Comparison of ENCODE assay signal across 17 mouse cellular contexts in the genomic region with DNA sequence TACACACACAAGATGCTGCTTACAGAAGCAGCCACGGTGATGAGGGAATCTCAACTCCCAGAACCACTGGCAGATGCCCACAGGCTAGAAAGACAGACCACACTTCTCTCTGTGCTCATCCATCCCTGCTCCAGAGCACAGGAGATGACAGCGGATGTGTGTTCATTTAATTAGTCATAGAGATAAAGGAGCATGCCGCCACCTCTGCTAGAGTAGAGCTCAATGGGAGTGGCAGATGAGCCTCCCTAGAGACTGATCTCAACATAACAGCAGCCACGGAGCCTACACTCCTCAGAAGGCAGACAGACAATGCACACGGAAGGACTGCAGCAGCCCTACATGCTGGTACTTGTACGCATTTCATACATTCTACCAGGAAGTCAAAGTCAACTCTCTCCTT. TPM values are rescaled to one million over a fixed set of nuclear protein-coding genes. Genes with fewer than 3 reads are reported as not detected.
DNase-seq lines count a peak whose midpoint lies in the region; ATAC-seq and TF ChIP-seq lines count a peak whose summit lies in the region.
"Had no signal": no experiment of that assay in that cellular context is flagged by ENCODE, and none has a peak within 500 bp of the region (broad histone marks: within the 10 kb centered on the region; RNA-seq: fewer than 3 reads in every experiment).

No protein-coding gene starts in this region.

- peaks cover 45% of the 10 kb centered on the region for H3K4me1 ChIP-seq in embryonic facial prominence, embryonic 13.5 days
- peaks cover 40% of the 10 kb centered on the region for H3K4me1 ChIP-seq in embryonic facial prominence, embryonic 10.5 days
- peaks cover 27% of the 10 kb centered on the region for H3K4me1 ChIP-seq in intestine, embryonic 14.5 days (replicated peaks; ENCODE audit: control insufficient read depth, insufficient read depth, low read length)
- peaks cover 14% of the 10 kb centered on the region; the same call in 1 of the 2 replicates for H3K4me1 ChIP-seq in intestine, postnatal 0 days (replicated peaks; ENCODE audit: control insufficient read depth, insufficient read depth, low read length)
- peaks cover 33 to 53% of the 10 kb centered on the region in 2 experiments for H3K4me1 ChIP-seq in liver, embryonic 14.5 days (replicated peaks; ENCODE audit: control insufficient read depth in 2 of 2, insufficient read depth in 2 of 2, low read length in 1 of 2)

- 69% methylated on average over 6 of the region's 6 CpGs for WGBS in embryonic facial prominence, embryonic 13.5 days
- 76% methylated on average over 6 of the region's 6 CpGs for WGBS in embryonic facial prominence, embryonic 10.5 days
- 49% methylated on average over 6 of the region's 6 CpGs for WGBS in intestine, embryonic 14.5 days
- WGBS in intestine, postnatal 0 days: 48% methylated on average over 6 of the region's 6 CpGs
- 31% methylated on average over 6 of the region's 6 CpGs for WGBS in liver, embryonic 14.5 days (ENCODE audit: insufficient replicate concordance)

- no peak for TF ChIP-seq CTCF in intestine, postnatal 0 days (IDR thresholded peaks at IDR 0.05; ENCODE audit: low read depth)
- TF ChIP-seq CTCF in brain, embryonic 14.5 days (IDR thresholded peaks at IDR 0.05; ENCODE audit: borderline replicate concordance, extremely low read depth, insufficient read depth, insufficient read length): no peak
- no peak for TF ChIP-seq CTCF in liver, embryonic 14.5 days (IDR thresholded peaks at IDR 0.05; ENCODE audit: low read depth)

- TF ChIP-seq POLR2A in brain, embryonic 14.5 days (IDR thresholded peaks at IDR 0.05; ENCODE audit: borderline replicate concordance, extremely low read depth, insufficient read depth, insufficient read length, poor library complexity, severe bottlenecking): no peak

- TF ChIP-seq EP300 in liver, embryonic 14.5 days (IDR thresholded peaks at IDR 0.05; ENCODE audit: low read depth): no peak

- ATAC-seq in embryonic facial prominence, embryonic 13.5 days (ENCODE audit: insufficient number of reproducible peaks, insufficient read depth, low FRiP score, low TSS enrichment, low read depth): peak; percentile 68
- 0 out of 2 replicates have a peak, but pooled peaks have one; percentile 15 for ATAC-seq in intestine, embryonic 14.5 days (replicated peaks; ENCODE audit: low FRiP score, low TSS enrichment, low read depth)
- ATAC-seq in intestine, postnatal 0 days: no peak
- ATAC-seq in liver, embryonic 14.5 days (ENCODE audit: insufficient read depth): peak; percentile 19; the same call in 1 of the 2 replicates

- no peak overlapping the region for H3K9ac ChIP-seq in embryonic facial prominence, embryonic 13.5 days
- H3K9ac ChIP-seq in intestine, embryonic 14.5 days (ENCODE audit: low read length): no peak overlapping the region
- H3K9ac ChIP-seq in intestine, postnatal 0 days (ENCODE audit: low read depth, low read length): no peak overlapping the region
- H3K9ac ChIP-seq in liver, embryonic 14.5 days (replicated peaks): no peak overlapping the region
- H3K9ac ChIP-seq: limb, embryonic 12.5 days had no signal

- no peak for DNase-seq in embryonic facial prominence, embryonic 10.5 days (ENCODE audit: low spot score)
- no peak for DNase-seq in intestine, embryonic 14.5 days (ENCODE audit: low spot score)
- peak; percentile 53 for DNase-seq in brain, embryonic 14.5 days (ENCODE audit: low read depth)
- DNase-seq in liver, embryonic 14.5 days (ENCODE audit: low read depth in 3 of 3, low spot score in 3 of 3): no peak
- no peak for DNase-seq in ovary, adult 18-20 months (ENCODE audit: low spot score)
- no peak for DNase-seq in adrenal gland, postnatal 36 days
- DNase-seq: adrenal gland, postnatal 25 days; B cell, adult 2 months; cerebellum, adult 9-10 months; gastrocnemius, postnatal 36 days; kidney, adult 18-20 months; layer of hippocampus, adult 9-11 months had no signal

- 0 out of 2 replicates have a peak, but pooled peaks cover 6% of the 10 kb centered on the region for H3K36me3 ChIP-seq in embryonic facial prominence, embryonic 13.5 days
- H3K36me3 ChIP-seq in embryonic facial prominence, embryonic 10.5 days (replicated peaks): peaks cover 26% of the 10 kb centered on the region
- no peaks in the 10 kb centered on the region for H3K36me3 ChIP-seq in intestine, embryonic 14.5 days (ENCODE audit: control insufficient read depth, insufficient read depth, low read length)
- H3K36me3 ChIP-seq in intestine, postnatal 0 days (ENCODE audit: control insufficient read depth, insufficient read depth): no peaks in the 10 kb centered on the region; the same call in 1 of the 2 replicates
- H3K36me3 ChIP-seq in liver, embryonic 14.5 days (replicated peaks; ENCODE audit: control insufficient read depth, insufficient read depth, low read depth): no peaks in the 10 kb centered on the region

- no peaks in the 10 kb centered on the region for H3K27me3 ChIP-seq in embryonic facial prominence, embryonic 13.5 days
- no peaks in the 10 kb centered on the region for H3K27me3 ChIP-seq in embryonic facial prominence, embryonic 10.5 days (replicated peaks; ENCODE audit: low read depth, poor library complexity, severe bottlenecking)
- no peaks in the 10 kb centered on the region for H3K27me3 ChIP-seq in intestine, embryonic 14.5 days (replicated peaks; ENCODE audit: control insufficient read depth, insufficient read depth, low read length)
- H3K27me3 ChIP-seq in intestine, postnatal 0 days (replicated peaks; ENCODE audit: control insufficient read depth, insufficient read depth, low read length): no peaks in the 10 kb centered on the region
- no peaks in the 10 kb centered on the region for H3K27me3 ChIP-seq in liver, embryonic 14.5 days (ENCODE audit: control insufficient read depth, insufficient read depth, low read length)
- H3K27me3 ChIP-seq: limb, embryonic 12.5 days had no signal

- no peaks in the 10 kb centered on the region for H3K9me3 ChIP-seq in embryonic facial prominence, embryonic 13.5 days
- no peaks in the 10 kb centered on the region for H3K9me3 ChIP-seq in embryonic facial prominence, embryonic 10.5 days
- no peaks in the 10 kb centered on the region for H3K9me3 ChIP-seq in intestine, embryonic 14.5 days (ENCODE audit: control insufficient read depth, low read length)
- H3K9me3 ChIP-seq in intestine, postnatal 0 days (ENCODE audit: control insufficient read depth): no peaks in the 10 kb centered on the region
- H3K9me3 ChIP-seq in liver, embryonic 14.5 days (ENCODE audit: control insufficient read depth, low read length): no peaks in the 10 kb centered on the region
- H3K9me3 ChIP-seq: limb, embryonic 12.5 days had no signal

- no peak overlapping the region for H3K4me2 ChIP-seq in embryonic facial prominence, embryonic 13.5 days
- H3K4me2 ChIP-seq in intestine, embryonic 14.5 days (ENCODE audit: low read length): no peak overlapping the region
- H3K4me2 ChIP-seq in intestine, postnatal 0 days (replicated peaks; ENCODE audit: low read depth): no peak overlapping the region
- H3K4me2 ChIP-seq in liver, embryonic 14.5 days (ENCODE audit: low read depth): no peak overlapping the region
- H3K4me2 ChIP-seq: limb, embryonic 12.5 days had no signal

- H3K27ac ChIP-seq in embryonic facial prominence, embryonic 13.5 days: no peak overlapping the region
- H3K27ac ChIP-seq in embryonic facial prominence, embryonic 10.5 days (replicated peaks): no peak overlapping the region
- H3K27ac ChIP-seq in intestine, embryonic 14.5 days (ENCODE audit: low read depth): no peak overlapping the region
- H3K27ac ChIP-seq in intestine, postnatal 0 days (ENCODE audit: low read depth, low read length): no peak overlapping the region
- no peak overlapping the region for H3K27ac ChIP-seq in liver, embryonic 14.5 days
- H3K27ac ChIP-seq: limb, embryonic 12.5 days; macrophage had no signal

- H3K4me3 ChIP-seq in embryonic facial prominence, embryonic 13.5 days: no peak overlapping the region
- H3K4me3 ChIP-seq in embryonic facial prominence, embryonic 10.5 days: no peak overlapping the region
- no peak overlapping the region for H3K4me3 ChIP-seq in intestine, embryonic 14.5 days (ENCODE audit: low read depth, low read length)
- no peak overlapping the region for H3K4me3 ChIP-seq in intestine, postnatal 0 days (ENCODE audit: low read depth, low read length)
- H3K4me3 ChIP-seq in liver, embryonic 14.5 days (ENCODE audit: insufficient read depth in 1 of 2, low read depth in 2 of 2, low read length in 2 of 2): no peak overlapping the region
- H3K4me3 ChIP-seq: erythroblast, embryonic 14.5 days; limb, embryonic 12.5 days had no signal

RNA-seq across cellular contexts. Expression of gene Mapkapk2, which starts 33.4 kb away (rescaled TPM):
- polyA plus RNA-seq in embryonic facial prominence, embryonic 13.5 days (2015; fragmentation: Nextera tagmentation; extraction: Ambion mirVana): 39.8 and 40.4 TPM in 2 replicates
- 44.4 and 45.4 TPM in 2 replicates for polyA plus RNA-seq in embryonic facial prominence, embryonic 10.5 days (2016; fragmentation: Nextera tagmentation; extraction: Ambion mirVana)
- 58.1 and 62.4 TPM in 2 replicates for polyA plus RNA-seq in intestine, embryonic 14.5 days (2014; fragmentation: Nextera tagmentation; extraction: Ambion mirVana)
- 34.9 and 35.9 TPM in 2 replicates for polyA plus RNA-seq in intestine, postnatal 0 days (2015; fragmentation: Nextera tagmentation; extraction: Ambion mirVana)
- 50.5 and 52.9 TPM in 2 replicates for polyA plus RNA-seq in brain, embryonic 14.5 days (2012; rRNA removed)
- 10.3 and 12.9 TPM in 2 replicates for polyA plus RNA-seq in liver, embryonic 14.5 days (2012; rRNA removed)
- polyA plus RNA-seq in liver, embryonic 14.5 days (2014; fragmentation: Nextera tagmentation; extraction: Ambion mirVana): 12.8 and 13.6 TPM in 2 replicates
- total RNA-seq in adrenal gland, postnatal 36 days (2021): 100 to 1,000 TPM; 205 to 213 TPM

RNA-seq across cellular contexts. Expression of gene Il10, which starts 44.6 kb away (rescaled TPM):
- not detected in 2 replicates for polyA plus RNA-seq in embryonic facial prominence, embryonic 13.5 days (2015; fragmentation: Nextera tagmentation; extraction: Ambion mirVana)
- polyA plus RNA-seq in embryonic facial prominence, embryonic 10.5 days (2016; fragmentation: Nextera tagmentation; extraction: Ambion mirVana): not detected in 2 replicates
- polyA plus RNA-seq in intestine, embryonic 14.5 days (2014; fragmentation: Nextera tagmentation; extraction: Ambion mirVana): not detected in 2 replicates
- not detected in 2 replicates for polyA plus RNA-seq in intestine, postnatal 0 days (2015; fragmentation: Nextera tagmentation; extraction: Ambion mirVana)
- not detected in 2 replicates for polyA plus RNA-seq in brain, embryonic 14.5 days (2012; rRNA removed)
- 0.03 TPM in 2 replicates for polyA plus RNA-seq in liver, embryonic 14.5 days (2012; rRNA removed)
- not detected in 2 replicates for polyA plus RNA-seq in liver, embryonic 14.5 days (2014; fragmentation: Nextera tagmentation; extraction: Ambion mirVana)
- total RNA-seq in adrenal gland, postnatal 36 days (2021): not detected
- total RNA-seq: adrenal gland, postnatal 25 days; gastrocnemius, postnatal 36 days had no signal
- polyA plus RNA-seq: erythroblast, embryonic 14.5 days had no signal
